ENCODE assay signal across 15 mouse cellular contexts in the genomic region with DNA sequence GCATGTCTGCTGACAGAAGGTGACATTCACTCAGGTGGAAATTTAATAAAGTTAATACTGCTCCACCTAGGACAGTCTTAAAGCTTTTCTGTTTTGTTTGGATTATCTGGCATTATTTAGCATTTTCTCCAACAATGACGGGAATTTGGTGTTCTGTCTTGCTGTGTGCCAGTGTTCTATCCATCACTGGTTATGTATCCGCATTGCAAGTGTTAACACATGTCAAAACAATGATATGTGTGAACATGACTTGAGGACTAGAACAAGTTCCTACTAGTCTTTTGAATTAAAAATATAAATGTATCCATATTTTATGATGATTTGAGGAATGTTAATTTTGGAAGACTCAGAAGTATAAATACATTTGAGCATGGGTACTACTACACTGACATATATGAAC.
DNase-seq lines count a peak whose midpoint lies in the region; ATAC-seq and TF ChIP-seq lines count a peak whose summit lies in the region.
"Had no signal": no experiment of that assay in that cellular context is flagged by ENCODE, and none has a peak within 500 bp of the region (broad histone marks: within the 10 kb centered on the region; RNA-seq: fewer than 3 reads in every experiment).

No protein-coding gene starts in this region.

- ATAC-seq in forebrain, embryonic 15.5 days (replicated peaks): peak; percentile 70; the same call in 1 of the 2 replicates
- ATAC-seq in forebrain, embryonic 11.5 days (replicated peaks; ENCODE audit: low FRiP score): no peak
- ATAC-seq in forebrain, postnatal 0 days: peak; percentile 68
- no peak for ATAC-seq in forebrain, embryonic 13.5 days
- no peak for ATAC-seq in midbrain, embryonic 11.5 days (ENCODE audit: low FRiP score)

- 59% methylated on average over 2 of the region's 2 CpGs for WGBS in forebrain, embryonic 15.5 days
- 81% methylated on average over 2 of the region's 2 CpGs for WGBS in forebrain, embryonic 11.5 days
- WGBS in forebrain, postnatal 0 days: 63% methylated on average over 2 of the region's 2 CpGs
- WGBS in forebrain, embryonic 13.5 days: 73% methylated on average over 2 of the region's 2 CpGs
- WGBS in midbrain, embryonic 11.5 days: 94% methylated on average over 2 of the region's 2 CpGs

- H3K4me1 ChIP-seq in forebrain, embryonic 15.5 days: peaks cover 12% of the 10 kb centered on the region
- 0 out of 2 replicates have a peak, but pooled peaks cover 4% of the 10 kb centered on the region for H3K4me1 ChIP-seq in forebrain, embryonic 11.5 days (replicated peaks; ENCODE audit: control insufficient read depth, insufficient read depth, low read length)
- no peaks in the 10 kb centered on the region for H3K4me1 ChIP-seq in forebrain, postnatal 0 days (ENCODE audit: insufficient read depth)
- peaks cover 35% of the 10 kb centered on the region for H3K4me1 ChIP-seq in forebrain, embryonic 13.5 days
- H3K4me1 ChIP-seq in midbrain, embryonic 11.5 days (ENCODE audit: control insufficient read depth, insufficient read depth, low read length): no peaks in the 10 kb centered on the region

- H3K27ac ChIP-seq in forebrain, embryonic 15.5 days (replicated peaks): no peak overlapping the region
- no peak overlapping the region for H3K27ac ChIP-seq in forebrain, embryonic 11.5 days (ENCODE audit: low read depth, low read length)
- no peak overlapping the region for H3K27ac ChIP-seq in forebrain, postnatal 0 days (ENCODE audit: low read depth, low read length)
- H3K27ac ChIP-seq in forebrain, embryonic 13.5 days: no peak overlapping the region
- no peak overlapping the region for H3K27ac ChIP-seq in midbrain, embryonic 11.5 days (ENCODE audit: low read depth, low read length)
- H3K27ac ChIP-seq: embryonic facial prominence, embryonic 12.5 days had no signal

- no peak overlapping the region for H3K4me3 ChIP-seq in forebrain, embryonic 15.5 days
- H3K4me3 ChIP-seq in forebrain, embryonic 11.5 days (ENCODE audit: low read depth, low read length): no peak overlapping the region
- H3K4me3 ChIP-seq in forebrain, postnatal 0 days (ENCODE audit: low read depth, low read length): no peak overlapping the region
- no peak overlapping the region for H3K4me3 ChIP-seq in forebrain, embryonic 13.5 days
- H3K4me3 ChIP-seq in midbrain, embryonic 11.5 days (ENCODE audit: low read depth, low read length): no peak overlapping the region
- H3K4me3 ChIP-seq: embryonic facial prominence, embryonic 10.5 days; embryonic facial prominence, embryonic 12.5 days had no signal

- H3K4me2 ChIP-seq in forebrain, embryonic 15.5 days (replicated peaks): no peak overlapping the region
- H3K4me2 ChIP-seq in forebrain, embryonic 11.5 days (ENCODE audit: low read depth, low read length, severe bottlenecking): no peak overlapping the region
- no peak overlapping the region for H3K4me2 ChIP-seq in forebrain, postnatal 0 days (ENCODE audit: low read depth)
- no peak overlapping the region for H3K4me2 ChIP-seq in forebrain, embryonic 13.5 days
- no peak overlapping the region for H3K4me2 ChIP-seq in midbrain, embryonic 11.5 days
- H3K4me2 ChIP-seq: embryonic facial prominence, embryonic 12.5 days had no signal

- H3K9me3 ChIP-seq in forebrain, embryonic 15.5 days: no peaks in the 10 kb centered on the region
- 0 out of 2 replicates have a peak, but pooled peaks cover 3% of the 10 kb centered on the region for H3K9me3 ChIP-seq in forebrain, embryonic 11.5 days (ENCODE audit: control insufficient read depth, low read length)
- H3K9me3 ChIP-seq in forebrain, postnatal 0 days (ENCODE audit: low read length): no peaks in the 10 kb centered on the region
- H3K9me3 ChIP-seq in forebrain, embryonic 13.5 days (replicated peaks): peaks cover 4% of the 10 kb centered on the region; the same call in 1 of the 2 replicates
- no peaks in the 10 kb centered on the region for H3K9me3 ChIP-seq in midbrain, embryonic 11.5 days (ENCODE audit: control insufficient read depth, low read length)
- H3K9me3 ChIP-seq: embryonic facial prominence, embryonic 12.5 days had no signal

- H3K9ac ChIP-seq in forebrain, embryonic 15.5 days (replicated peaks): no peak overlapping the region
- H3K9ac ChIP-seq in forebrain, embryonic 11.5 days (ENCODE audit: low read length): no peak overlapping the region
- no peak overlapping the region for H3K9ac ChIP-seq in forebrain, postnatal 0 days
- H3K9ac ChIP-seq in forebrain, embryonic 13.5 days: no peak overlapping the region
- H3K9ac ChIP-seq in midbrain, embryonic 11.5 days (ENCODE audit: low read length): no peak overlapping the region
- H3K9ac ChIP-seq: embryonic facial prominence, embryonic 12.5 days had no signal

- no peak for DNase-seq in forebrain, embryonic 11.5 days (ENCODE audit: low spot score)
- peak; percentile 11 for DNase-seq in forebrain, postnatal 0 days
- no peak for DNase-seq in midbrain, embryonic 11.5 days (ENCODE audit: low spot score, missing footprints)
- DNase-seq: adrenal gland, adult 2 months; adrenal gland, postnatal 10 days; adrenal gland, postnatal 25 days; cerebellum, adult 11-12 months; cerebellum, adult 2 months; cerebellum, adult 9-10 months; cerebellum, postnatal 10 days; cerebellum, postnatal 25 days had no signal

- no peaks in the 10 kb centered on the region for H3K27me3 ChIP-seq in forebrain, embryonic 15.5 days
- no peaks in the 10 kb centered on the region for H3K27me3 ChIP-seq in forebrain, embryonic 11.5 days (ENCODE audit: control insufficient read depth, insufficient read depth, low read length)
- no peaks in the 10 kb centered on the region for H3K27me3 ChIP-seq in forebrain, postnatal 0 days (ENCODE audit: insufficient read depth, low read length)
- no peaks in the 10 kb centered on the region for H3K27me3 ChIP-seq in forebrain, embryonic 13.5 days
- H3K27me3 ChIP-seq in midbrain, embryonic 11.5 days (ENCODE audit: control insufficient read depth, insufficient read depth, low read length): no peaks in the 10 kb centered on the region
- H3K27me3 ChIP-seq: embryonic facial prominence, embryonic 12.5 days had no signal

- TF ChIP-seq CTCF in forebrain, postnatal 0 days (IDR thresholded peaks at IDR 0.05; ENCODE audit: low read depth): no peak

- no peaks in the 10 kb centered on the region for H3K36me3 ChIP-seq in forebrain, embryonic 15.5 days
- H3K36me3 ChIP-seq in forebrain, embryonic 11.5 days (ENCODE audit: control insufficient read depth, insufficient read depth, low read length): no peaks in the 10 kb centered on the region; the same call in 1 of the 2 replicates
- no peaks in the 10 kb centered on the region for H3K36me3 ChIP-seq in forebrain, postnatal 0 days (ENCODE audit: insufficient read depth)
- no peaks in the 10 kb centered on the region for H3K36me3 ChIP-seq in forebrain, embryonic 13.5 days (ENCODE audit: poor library complexity, severe bottlenecking)
- no peaks in the 10 kb centered on the region for H3K36me3 ChIP-seq in midbrain, embryonic 11.5 days (ENCODE audit: control insufficient read depth, insufficient read depth, low read length)
- H3K36me3 ChIP-seq: embryonic facial prominence, embryonic 12.5 days had no signal

Comparison
In these comparisons a context has a peak if more than half of its experiments do, and no peak if none do; other contexts are left out.
1. ATAC-seq: peak in forebrain, embryonic 15.5 days (single experiment) and forebrain, postnatal 0 days (single experiment); none in forebrain, embryonic 11.5 days (single experiment), forebrain, embryonic 13.5 days (single experiment) and midbrain, embryonic 11.5 days (single experiment).